Mouse (Mus musculus): ENCODE measurements around the gene Szrd1. TPM values are rescaled to one million over a fixed set of nuclear protein-coding genes. Genes with fewer than 3 reads are reported as not detected.

The Szrd1 gene
- polyA plus RNA-seq, 1 experiment from 2014 or later: 24.0 TPM

DNA sequence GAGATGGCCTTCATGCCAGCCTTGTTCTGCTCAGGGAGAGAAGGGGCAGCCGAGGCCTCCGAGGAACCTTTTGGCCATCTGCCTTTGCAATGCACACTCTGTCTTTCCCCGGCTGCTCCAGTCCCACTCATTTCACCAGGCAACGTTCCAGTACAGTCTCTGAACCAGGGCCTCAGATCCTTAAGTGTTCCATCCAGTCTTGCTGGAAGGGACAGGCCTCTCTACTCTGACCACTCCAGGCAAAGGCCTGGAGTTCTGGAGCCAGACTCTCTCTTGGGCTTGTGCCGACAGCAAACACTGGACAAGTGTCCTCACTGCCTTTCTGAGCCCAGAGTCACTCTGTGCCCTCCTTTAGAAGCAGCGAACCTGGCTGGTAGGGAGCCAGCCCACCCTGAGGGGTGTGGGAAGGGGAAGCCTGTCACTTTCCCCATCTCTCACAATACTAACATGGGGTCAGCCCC is 25.0 kb downstream of the Szrd1 start:
- no peak for ATAC-seq (ENCODE audit: insufficient number of reproducible peaks, insufficient read depth, low FRiP score, low read depth)
- no peaks in the 10 kb centered on the region for H3K27me3 ChIP-seq (ENCODE audit: control insufficient read depth, insufficient read depth, low read length)
- H3K9me3 ChIP-seq (ENCODE audit: control insufficient read depth, low read length): peaks cover 5% of the 10 kb centered on the region; the same call in 1 of the 2 replicates
- H3K36me3 ChIP-seq (ENCODE audit: control insufficient read depth, insufficient read depth, low read length): peaks cover 82% of the 10 kb centered on the region
- H3K27ac ChIP-seq (replicated peaks in 1 of 2; ENCODE audit: control insufficient read depth in 1 of 2, insufficient read depth in 1 of 2, low read depth in 2 of 2, low read length in 2 of 2): no peak overlapping the region
- no peak overlapping the region for H3K4me2 ChIP-seq (ENCODE audit: low read length)
- no peak overlapping the region for H3K9ac ChIP-seq (ENCODE audit: low read length)
- peaks cover 4 to 11% of the 10 kb centered on the region in 2 experiments; a peak in 1 of 4 replicates for H3K4me1 ChIP-seq (ENCODE audit: control insufficient read depth in 2 of 2, insufficient read depth in 2 of 2, low read length in 2 of 2)
- WGBS: 97% methylated on average over 6 of the region's 6 CpGs
- H3K4me3 ChIP-seq (ENCODE audit: control insufficient read depth in 1 of 2, insufficient read depth in 1 of 2, low read depth in 1 of 2, low read length in 2 of 2): no peak overlapping the region

- 0 out of 2 replicates have a peak, but pooled peaks have one; percentile 40 for ATAC-seq (ENCODE audit: insufficient number of reproducible peaks, insufficient read depth, low FRiP score, low read depth)
Measured at GRCm38 (mm10) chr4:141113831-141114230, 25.7 kb downstream of the Szrd1 start.

GRCm38 (mm10) chr4:141108196-141108732 is 31.3 kb downstream of the Szrd1 start:
- peak overlapping the region; percentile 35 to 73; a peak in 3 of 4 replicates for H3K27ac ChIP-seq (replicated peaks in 1 of 2; ENCODE audit: control insufficient read depth in 1 of 2, insufficient read depth in 1 of 2, low read depth in 2 of 2, low read length in 2 of 2)
- no peaks in the 10 kb centered on the region for H3K27me3 ChIP-seq (ENCODE audit: control insufficient read depth, insufficient read depth, low read length)
- H3K9ac ChIP-seq (ENCODE audit: low read length): no peak overlapping the region
- ATAC-seq (ENCODE audit: insufficient number of reproducible peaks, insufficient read depth, low FRiP score, low read depth): peak; percentile 43; the same call in 1 of the 2 replicates
- H3K36me3 ChIP-seq (ENCODE audit: control insufficient read depth, insufficient read depth, low read length): peaks cover 29% of the 10 kb centered on the region
- H3K9me3 ChIP-seq (ENCODE audit: control insufficient read depth, low read length): peaks cover 5% of the 10 kb centered on the region; the same call in 1 of the 2 replicates
- peaks cover 5 to 9% of the 10 kb centered on the region in 2 experiments for H3K4me1 ChIP-seq (ENCODE audit: control insufficient read depth in 2 of 2, insufficient read depth in 2 of 2, low read length in 2 of 2)
- no peak overlapping the region for H3K4me3 ChIP-seq (ENCODE audit: control insufficient read depth in 1 of 2, insufficient read depth in 1 of 2, low read depth in 1 of 2, low read length in 2 of 2)
- H3K4me2 ChIP-seq (ENCODE audit: low read length): no peak overlapping the region
- 11% methylated on average over 10 of the region's 10 CpGs for whole genome bisulfite sequencing

More at GRCm38 (mm10) chr4:141113831-141114230, 25.7 kb downstream of the Szrd1 start:
- Histone ChIP-seq H3K27ac (replicated peaks in 1 of 2; ENCODE audit: control insufficient read depth in 1 of 2, insufficient read depth in 1 of 2, low read depth in 2 of 2, low read length in 2 of 2) (no peak overlapping the region), H3K4me3 (ENCODE audit: control insufficient read depth in 1 of 2, insufficient read depth in 1 of 2, low read depth in 1 of 2, low read length in 2 of 2) (no peak overlapping the region), H3K27me3 (ENCODE audit: control insufficient read depth, insufficient read depth, low read length) (no peaks in the 10 kb centered on the region), H3K4me2 (ENCODE audit: low read length) (no peak overlapping the region), H3K36me3 (ENCODE audit: control insufficient read depth, insufficient read depth, low read length) (peaks cover 82% of the 10 kb centered on the region), H3K9ac (ENCODE audit: low read length) (no peak overlapping the region), H3K4me1 (ENCODE audit: control insufficient read depth in 2 of 2, insufficient read depth in 2 of 2, low read length in 2 of 2) (peaks cover 3 to 5% of the 10 kb centered on the region in 2 experiments; a peak in 3 of 4 replicates), H3K9me3 (ENCODE audit: control insufficient read depth, low read length) (peaks cover 5% of the 10 kb centered on the region; the same call in 1 of the 2 replicates)
- WGBS: 83% methylated on average over 7 of the region's 7 CpGs

- H3K27ac ChIP-seq (replicated peaks in 1 of 2; ENCODE audit: control insufficient read depth in 1 of 2, insufficient read depth in 1 of 2, low read depth in 2 of 2, low read length in 2 of 2): no peak overlapping the region
- H3K9me3 ChIP-seq (ENCODE audit: control insufficient read depth, low read length): peaks cover 7% of the 10 kb centered on the region; the same call in 1 of the 2 replicates
- peaks cover 14% of the 10 kb centered on the region for H3K36me3 ChIP-seq (ENCODE audit: control insufficient read depth, insufficient read depth, low read length)
- no peaks in the 10 kb centered on the region for H3K27me3 ChIP-seq (ENCODE audit: control insufficient read depth, insufficient read depth, low read length)
- no peak overlapping the region for H3K4me2 ChIP-seq (ENCODE audit: low read length)
- WGBS: 83% methylated on average over 16 of the region's 16 CpGs
- no peak overlapping the region for H3K4me3 ChIP-seq (ENCODE audit: control insufficient read depth in 1 of 2, insufficient read depth in 1 of 2, low read depth in 1 of 2, low read length in 2 of 2)
- no peak for ATAC-seq (ENCODE audit: insufficient number of reproducible peaks, insufficient read depth, low FRiP score, low read depth)
- peaks cover 5 to 9% of the 10 kb centered on the region in 2 experiments for H3K4me1 ChIP-seq (ENCODE audit: control insufficient read depth in 2 of 2, insufficient read depth in 2 of 2, low read length in 2 of 2)
- no peak overlapping the region for H3K9ac ChIP-seq (ENCODE audit: low read length)
Measured at GRCm38 (mm10) chr4:141106526-141107183, 32.9 kb downstream of the Szrd1 start.

DNA sequence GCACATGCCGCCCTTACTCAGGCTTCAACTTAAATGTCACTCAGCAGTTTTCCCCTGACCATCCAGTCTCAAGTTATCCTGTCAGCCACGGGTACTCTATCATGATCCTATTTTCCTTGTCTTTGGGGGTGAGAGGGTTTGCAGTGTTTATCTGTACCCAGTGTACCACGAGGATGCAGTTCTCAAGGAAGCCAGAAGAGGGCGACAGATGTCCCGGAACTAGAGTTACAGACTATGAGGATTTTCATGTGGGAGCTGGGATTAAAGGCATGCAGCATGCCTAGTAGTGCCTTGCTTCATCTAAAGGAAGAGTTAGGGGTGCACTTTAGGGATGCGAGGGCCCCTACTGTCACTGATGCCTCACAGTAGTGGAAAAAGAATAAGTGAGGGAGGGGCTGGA is 37.7 kb downstream of the Szrd1 start:
- Histone ChIP-seq H3K4me1 (ENCODE audit: control insufficient read depth in 2 of 2, insufficient read depth in 2 of 2, low read length in 2 of 2) (no peaks in the 10 kb centered on the region; a peak in 1 of 4 replicates), H3K9me3 (ENCODE audit: control insufficient read depth, low read length) (0 out of 2 replicates have a peak, but pooled peaks cover 2% of the 10 kb centered on the region), H3K36me3 (ENCODE audit: control insufficient read depth, insufficient read depth, low read length) (no peaks in the 10 kb centered on the region), H3K9ac (ENCODE audit: low read length) (no peak overlapping the region), H3K4me3 (ENCODE audit: control insufficient read depth in 1 of 2, insufficient read depth in 1 of 2, low read depth in 1 of 2, low read length in 2 of 2) (no peak overlapping the region), H3K4me2 (ENCODE audit: low read length) (no peak overlapping the region), H3K27ac (replicated peaks in 1 of 2; ENCODE audit: control insufficient read depth in 1 of 2, insufficient read depth in 1 of 2, low read depth in 2 of 2, low read length in 2 of 2) (no peak overlapping the region), H3K27me3 (ENCODE audit: control insufficient read depth, insufficient read depth, low read length) (no peaks in the 10 kb centered on the region)
- no peak for ATAC-seq (ENCODE audit: insufficient number of reproducible peaks, insufficient read depth, low FRiP score, low read depth)
- WGBS: 52% methylated on average over 6 of the region's 6 CpGs

DNA sequence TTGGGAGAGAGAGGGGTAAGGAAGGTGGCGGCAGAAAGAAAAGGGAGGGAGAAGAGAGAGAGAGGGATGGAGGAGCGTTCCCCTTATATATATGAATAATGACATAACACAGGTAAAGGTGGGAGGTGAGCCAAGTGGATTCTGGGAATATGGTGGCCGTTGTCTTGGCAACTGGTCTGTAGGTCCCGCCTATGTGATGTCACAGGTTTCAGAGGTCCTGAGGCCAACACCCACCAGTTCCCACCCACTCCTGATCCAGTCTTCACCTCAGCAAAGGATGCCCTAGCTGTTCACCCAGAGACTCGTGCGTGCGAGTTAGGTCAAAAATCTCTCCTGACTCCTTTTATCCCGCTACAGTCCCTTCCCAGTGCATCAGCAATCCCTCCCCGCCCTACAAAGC is 38.3 kb downstream of the Szrd1 start:
- Histone ChIP-seq H3K4me3 (ENCODE audit: control insufficient read depth in 1 of 2, insufficient read depth in 1 of 2, low read depth in 1 of 2, low read length in 2 of 2) (no peak overlapping the region), H3K4me1 (ENCODE audit: control insufficient read depth in 2 of 2, insufficient read depth in 2 of 2, low read length in 2 of 2) (no peaks in the 10 kb centered on the region; a peak in 1 of 4 replicates), H3K4me2 (ENCODE audit: low read length) (no peak overlapping the region), H3K9me3 (ENCODE audit: control insufficient read depth, low read length) (0 out of 2 replicates have a peak, but pooled peaks cover 2% of the 10 kb centered on the region), H3K36me3 (ENCODE audit: control insufficient read depth, insufficient read depth, low read length) (no peaks in the 10 kb centered on the region), H3K27me3 (ENCODE audit: control insufficient read depth, insufficient read depth, low read length) (no peaks in the 10 kb centered on the region), H3K9ac (ENCODE audit: low read length) (no peak overlapping the region), H3K27ac (replicated peaks in 1 of 2; ENCODE audit: control insufficient read depth in 1 of 2, insufficient read depth in 1 of 2, low read depth in 2 of 2, low read length in 2 of 2) (no peak overlapping the region)
- ATAC-seq (ENCODE audit: insufficient number of reproducible peaks, insufficient read depth, low FRiP score, low read depth): no peak
- 91% methylated on average over 9 of the region's 9 CpGs for WGBS

- Histone ChIP-seq H3K4me3 (ENCODE audit: control insufficient read depth in 1 of 2, insufficient read depth in 1 of 2, low read depth in 1 of 2, low read length in 2 of 2) (no peak overlapping the region), H3K9ac (ENCODE audit: low read length) (no peak overlapping the region), H3K27me3 (ENCODE audit: control insufficient read depth, insufficient read depth, low read length) (no peaks in the 10 kb centered on the region), H3K9me3 (ENCODE audit: control insufficient read depth, low read length) (0 out of 2 replicates have a peak, but pooled peaks cover 2% of the 10 kb centered on the region), H3K36me3 (ENCODE audit: control insufficient read depth, insufficient read depth, low read length) (no peaks in the 10 kb centered on the region), H3K27ac (replicated peaks in 1 of 2; ENCODE audit: control insufficient read depth in 1 of 2, insufficient read depth in 1 of 2, low read depth in 2 of 2, low read length in 2 of 2) (no peak overlapping the region), H3K4me2 (ENCODE audit: low read length) (no peak overlapping the region), H3K4me1 (ENCODE audit: control insufficient read depth in 2 of 2, insufficient read depth in 2 of 2, low read length in 2 of 2) (no peaks in the 10 kb centered on the region)
- no peak for ATAC-seq (ENCODE audit: insufficient number of reproducible peaks, insufficient read depth, low FRiP score, low read depth)
- 64% methylated on average over 5 of the region's 5 CpGs for WGBS
Measured at GRCm38 (mm10) chr4:141099956-141100355, 39.6 kb downstream of the Szrd1 start.

Measured in heart, embryonic 14.5 days (tissue).